Mouse (Mus musculus) gastrocnemius, postnatal 36 days (tissue): Measurements from ENCODE around the gene Tnp2. TPM values are rescaled to one million over a fixed set of nuclear protein-coding genes. Genes with fewer than 3 reads are reported as not detected.
A peak's percentile ranks its signal among the peaks of the same experiment; 100 is the strongest.

Experiments
- DNase-seq, 2 experiments: peaks; one replicate each; pipeline ENCODE4 v3.0.0; 2022
- intact Hi-C: fragments of 180-260 bp; cut with DNase I; formaldehyde crosslinking; loops from one replicate; pipeline ENCODE4 v1.15.1; 2025
- total RNA-seq, 2 experiments: library from RNA; stranded (reverse); gene quantifications; 2 replicates each; pipeline ENCODE4 v1.2.3; 2021

Tnp2 gene
- total RNA-seq, 2 experiments from 2014 or later: 0.52 TPM; not detected in 1

DNA sequence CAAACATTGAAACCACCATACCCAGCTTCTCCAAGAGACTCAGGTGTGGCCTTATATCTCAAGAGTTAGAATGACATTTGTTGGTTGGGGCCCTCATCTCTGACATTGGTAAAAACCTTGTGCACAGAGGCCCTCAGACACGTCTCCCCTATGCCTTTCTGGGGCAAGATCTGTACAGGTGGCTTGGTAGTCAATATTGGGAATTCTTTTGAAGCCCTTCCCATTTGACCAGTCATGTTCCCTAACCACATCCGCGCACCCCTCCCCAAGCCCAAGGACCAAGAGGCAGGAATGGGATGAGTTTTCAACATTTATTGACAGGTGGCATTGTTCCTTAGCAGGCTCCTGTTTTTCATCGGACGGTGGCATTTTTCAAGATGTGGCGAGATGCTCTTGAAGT, 7.6 kb upstream of the Tnp2 start, which contains the start of gene Prm2:
Prm2 (minus strand) TSS at position 101 of the 400 bp plus-strand sequence.
- no peak for DNase-seq
- intact Hi-C loops: no loop called here

DNA sequence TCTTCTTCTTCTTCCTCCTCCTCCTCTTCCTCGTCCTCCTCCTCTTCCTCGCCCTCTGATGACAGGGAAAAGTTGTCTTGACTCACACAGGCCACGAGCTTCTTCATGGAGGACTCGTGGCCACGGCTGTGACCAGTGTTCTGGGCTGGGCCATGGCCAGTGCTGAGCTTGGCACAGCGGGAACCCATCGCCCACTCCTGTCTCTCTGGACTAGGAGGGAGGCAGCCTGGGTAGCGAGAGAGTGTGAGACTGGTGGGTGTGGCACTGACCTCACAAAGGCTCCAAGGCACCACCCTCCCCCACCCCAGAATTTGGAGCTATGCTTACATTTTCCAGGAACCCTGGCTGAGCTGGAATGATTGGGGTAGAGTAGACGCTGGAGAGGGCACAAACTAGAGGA, 2.2 kb upstream of the Tnp2 start, which contains the start of gene Prm3:
Prm3 (minus strand) TSS at position 213 of the 400 bp plus-strand sequence.
- DNase-seq: no peak
- intact Hi-C loops: no loop called here

DNA sequence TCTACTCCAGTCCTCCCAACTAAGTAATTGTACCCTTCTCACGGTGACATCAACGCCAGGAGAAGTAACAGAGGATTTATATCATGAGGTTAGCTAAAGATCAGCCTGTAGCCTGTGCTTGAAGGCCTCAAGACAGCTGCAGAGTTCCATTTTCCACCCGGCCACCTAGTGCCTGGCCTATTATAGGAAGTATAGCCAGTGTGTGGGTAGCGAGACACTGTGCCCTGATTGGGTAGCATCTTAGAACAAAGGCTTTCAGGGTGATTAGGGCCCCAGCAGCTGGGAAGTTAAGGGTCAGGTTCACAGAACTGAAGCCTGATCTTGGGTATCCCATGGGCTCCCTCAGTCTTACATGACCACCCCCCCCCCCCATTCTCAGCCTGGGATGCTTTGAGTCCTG, 406 bp upstream of the Tnp2 start:
- DNase-seq: no peak
- intact Hi-C loops: loop anchor here (5.0 kb wide), 1 partner anchor 43 kb away; no protein-coding TSS in a partner anchor

DNA sequence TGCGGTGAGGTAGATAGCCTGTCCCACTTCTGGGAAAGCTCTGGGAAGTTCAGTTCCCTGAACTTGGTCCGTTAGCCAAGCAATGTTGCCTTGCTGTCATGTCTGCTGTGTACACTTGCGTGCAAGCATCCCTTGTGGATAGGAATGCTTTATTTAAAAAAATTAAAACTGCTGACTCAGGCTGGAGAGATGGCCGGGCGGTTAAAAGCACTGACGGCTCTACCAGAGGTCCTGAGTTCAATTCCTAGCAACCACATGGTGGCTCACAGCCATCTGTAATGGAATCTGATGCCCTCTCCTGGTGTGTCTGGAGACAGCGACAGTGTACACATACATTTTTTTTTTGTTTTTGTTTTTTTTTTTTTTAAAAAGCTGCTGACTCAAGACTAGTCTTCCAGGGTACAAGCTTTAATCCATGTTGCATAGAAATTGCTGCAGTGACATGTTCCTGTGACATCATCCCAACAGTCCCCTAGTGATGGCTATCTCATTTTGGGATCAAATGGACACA, 857 bp downstream of the Tnp2 start:
- DNase-seq: no peak

DNA sequence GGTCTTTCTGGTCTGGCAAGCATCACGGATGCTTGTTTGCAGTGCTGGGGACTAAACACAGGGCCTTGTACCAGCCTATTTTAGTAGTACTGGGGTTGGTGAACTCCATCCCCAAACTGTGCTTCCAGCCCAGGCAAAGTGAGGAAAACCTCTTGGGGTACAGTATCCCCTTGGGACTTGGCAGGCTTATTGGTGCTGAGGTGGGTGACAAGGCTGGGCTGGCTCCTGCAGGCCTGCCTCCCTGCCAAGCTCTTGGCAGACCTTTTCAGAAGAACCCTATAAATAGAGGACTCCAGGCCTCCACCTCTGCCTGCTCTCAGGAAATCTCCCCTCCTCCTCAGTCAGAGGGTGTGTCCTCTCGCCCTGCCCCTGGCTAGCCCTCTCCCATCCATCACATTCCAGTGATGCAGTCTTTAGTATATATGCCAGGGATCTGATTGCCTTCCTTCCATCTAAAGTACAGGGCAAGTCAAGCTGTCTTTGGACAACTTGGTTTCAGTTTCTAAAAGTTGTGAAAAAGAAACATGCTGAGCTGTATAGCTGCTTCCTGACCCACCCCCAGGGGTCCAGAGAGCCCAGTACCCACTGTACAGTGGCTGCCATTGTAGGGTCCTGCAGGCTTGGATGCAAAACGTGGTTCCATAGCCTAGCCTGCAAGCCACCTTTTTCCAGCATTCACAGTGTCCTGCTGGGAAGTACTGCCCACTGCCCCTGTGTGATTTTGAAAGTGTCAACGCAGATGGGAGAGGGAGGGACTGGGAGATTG, 1.5 kb downstream of the Tnp2 start:
- intact Hi-C loops: loop anchor here (2.0 to 5.0 kb wide), 2 partner anchors 45 to 60 kb away; no protein-coding TSS in a partner anchor
- no peak for DNase-seq

More for the DNA sequence above, 857 bp downstream of the Tnp2 start:
- intact Hi-C loops: loop anchor here (2.0 to 5.0 kb wide), 2 partner anchors 45 to 59 kb away; no protein-coding TSS in a partner anchor

DNA sequence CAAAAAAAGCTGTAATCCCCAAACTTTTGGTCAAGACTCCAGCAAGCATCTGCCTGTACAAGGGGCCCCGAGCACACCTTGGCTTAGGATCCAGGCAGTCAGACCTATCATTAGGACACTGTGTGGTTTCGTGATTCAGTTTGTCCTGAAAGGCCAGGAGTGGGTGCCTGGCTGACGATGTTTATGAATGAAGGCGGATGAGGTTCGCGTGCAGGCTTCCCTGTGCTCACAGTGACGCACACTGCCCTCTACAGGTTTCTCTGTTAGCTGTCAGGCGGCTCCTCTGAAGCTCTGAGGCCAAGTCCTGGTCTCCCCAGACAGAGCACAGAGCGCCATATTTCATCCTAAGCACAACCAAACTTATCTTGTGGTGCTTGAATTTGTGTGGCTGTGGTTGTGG, 2.2 kb downstream of the Tnp2 start:
- peak; percentile 67 to 72 for DNase-seq
- intact Hi-C loops: loop anchor here (2.0 to 5.0 kb wide), 2 partner anchors 46 to 61 kb away; no protein-coding TSS in a partner anchor

DNA sequence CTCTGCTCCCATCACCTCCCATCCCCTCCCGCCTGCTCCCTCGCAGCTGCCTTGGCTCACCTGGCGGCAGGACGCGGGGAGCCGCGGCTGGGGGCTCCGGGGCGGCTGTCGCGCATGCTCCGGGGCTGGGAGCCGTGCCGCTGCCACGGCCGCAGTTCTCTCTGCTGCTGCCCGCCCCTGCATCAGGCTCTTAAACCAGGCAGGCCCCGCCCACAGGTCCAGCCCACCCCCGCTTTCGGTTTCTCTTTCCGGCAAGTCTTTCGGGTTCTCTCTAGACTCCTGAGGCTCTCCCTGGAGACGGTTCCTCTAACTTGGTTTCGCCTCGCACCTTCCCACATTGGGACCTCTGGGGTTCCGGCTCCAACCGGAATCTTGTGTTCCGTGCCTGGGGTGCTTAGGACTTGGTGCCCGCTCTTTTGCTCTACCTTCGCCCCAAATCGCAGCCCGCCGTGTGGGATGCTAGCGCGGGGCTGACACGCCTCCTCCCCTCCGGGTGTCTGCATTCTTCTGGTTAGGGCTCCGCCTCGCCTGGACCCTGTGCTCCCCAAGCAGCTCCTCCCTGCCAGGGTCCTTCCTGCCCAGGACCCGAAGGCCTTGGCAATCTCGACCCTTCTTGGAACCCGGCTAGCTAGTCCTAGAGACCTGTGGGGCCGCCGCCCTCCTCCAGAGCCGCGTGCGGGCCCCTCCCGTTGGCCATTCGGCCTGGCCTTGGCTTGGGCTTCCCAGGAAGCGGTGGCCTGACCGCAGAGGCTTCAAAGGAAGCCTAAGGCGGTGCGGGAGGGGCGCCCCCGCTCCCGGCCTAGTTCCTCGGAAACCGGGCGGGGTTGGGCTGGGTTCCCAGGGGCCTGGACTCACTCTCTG, 2.9 kb downstream of the Tnp2 start, which contains the start of gene Socs1:
Socs1 (minus strand) TSS at position 166 of the 861 bp plus-strand sequence.
- intact Hi-C loops: loop anchor here (2.0 to 5.0 kb wide), 3 partner anchors 47 to 215 kb away; no protein-coding TSS in a partner anchor
- peak; percentile 82 to 86 for DNase-seq

DNA sequence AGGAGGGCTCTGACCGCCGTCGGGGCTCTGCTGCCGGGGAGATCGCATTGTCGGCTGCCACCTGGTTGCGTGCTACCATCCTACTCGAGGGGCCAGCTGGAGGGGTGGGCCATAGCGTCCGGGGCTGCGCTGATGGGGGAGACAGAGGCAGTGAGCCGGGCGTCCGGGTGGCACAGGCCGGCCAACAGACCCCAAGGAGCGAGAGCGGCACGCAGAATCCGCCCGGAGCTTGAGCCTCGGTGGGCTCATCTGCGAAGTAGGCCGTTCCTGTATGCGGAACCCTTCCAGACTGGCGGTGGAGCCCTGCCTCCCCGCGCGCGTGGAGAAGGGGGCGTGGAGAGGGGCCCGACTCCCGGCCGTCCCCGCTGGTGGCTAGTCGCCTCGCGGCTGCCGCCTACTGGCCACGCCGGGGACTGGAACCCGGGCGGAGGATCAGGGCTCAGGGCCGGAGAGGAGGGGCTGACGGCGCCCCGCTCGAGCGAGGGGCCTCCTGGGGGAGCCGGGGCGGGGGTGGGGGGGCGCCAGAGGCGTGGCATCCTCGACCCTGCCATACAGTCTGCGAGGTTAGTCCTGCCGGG, 3.6 kb downstream of the Tnp2 start:
- intact Hi-C loops: loop anchor here (2.0 to 5.0 kb wide), 4 partner anchors 47 to 214 kb away; no protein-coding TSS in a partner anchor
- DNase-seq: peak; percentile 86 to 92

DNA sequence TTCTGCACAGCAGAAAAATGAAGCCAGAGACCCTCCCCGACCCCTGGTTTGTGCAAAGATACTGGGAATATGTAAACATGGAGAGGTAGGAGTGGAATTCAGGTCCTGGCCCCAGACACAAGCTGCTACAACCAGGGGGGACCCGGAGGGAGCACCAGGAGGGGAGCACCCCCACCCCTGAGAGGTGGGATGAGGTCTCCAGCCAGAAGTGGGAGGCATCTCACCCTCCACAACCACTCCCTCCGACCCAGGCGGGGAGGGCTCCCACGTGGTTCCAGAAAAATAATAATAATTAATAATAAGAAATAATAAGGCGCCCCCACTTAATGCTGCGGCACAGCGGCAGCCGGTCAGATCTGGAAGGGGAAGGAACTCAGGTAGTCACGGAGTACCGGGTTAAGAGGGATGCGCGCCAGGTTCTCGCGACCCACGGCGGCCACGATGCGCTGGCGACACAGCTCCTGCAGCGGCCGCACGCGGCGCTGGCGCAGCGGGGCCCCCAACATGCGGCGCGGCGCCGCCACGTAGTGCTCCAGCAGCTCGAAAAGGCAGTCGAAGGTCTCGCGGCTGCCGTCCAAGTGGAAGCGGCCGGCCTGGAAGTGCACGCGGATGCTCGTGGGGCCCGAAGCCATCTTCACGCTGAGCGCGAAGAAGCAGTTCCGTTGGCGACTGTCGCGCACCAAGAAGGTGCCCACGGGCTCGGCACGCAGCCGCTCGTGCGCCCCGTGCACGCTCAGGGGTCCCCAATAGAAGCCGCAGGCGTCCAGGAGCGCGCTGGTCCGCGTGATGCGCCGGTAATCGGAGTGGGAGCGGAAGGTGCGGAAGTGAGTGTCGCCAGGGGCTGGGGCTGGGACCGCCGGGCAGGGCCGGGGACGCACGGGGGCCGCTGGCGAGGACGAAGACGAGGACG, 4.3 kb downstream of the Tnp2 start:
- DNase-seq: no peak
- intact Hi-C loops: loop anchor here (2.0 to 5.0 kb wide), 3 partner anchors 117 to 213 kb away; no protein-coding TSS in a partner anchor

DNA sequence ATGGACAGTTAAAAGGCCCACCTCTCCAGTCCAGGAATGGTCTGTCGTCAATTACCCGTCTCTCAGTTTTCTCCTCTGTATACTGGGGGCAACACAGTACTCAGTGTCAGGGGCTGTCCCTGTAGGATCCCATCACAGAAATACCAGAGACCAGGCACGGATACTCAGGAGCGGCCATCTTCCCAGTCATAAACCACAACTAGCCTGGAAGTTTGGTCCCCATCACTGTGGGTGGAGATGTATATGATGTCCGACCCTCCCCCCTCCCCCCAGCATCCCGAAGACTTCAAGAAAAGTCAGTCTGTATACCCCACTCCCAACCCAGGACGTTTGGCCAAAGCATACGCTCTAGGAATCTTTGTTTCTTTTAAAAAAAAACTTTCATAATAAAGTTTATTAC, 5.0 kb downstream of the Tnp2 start:
- no peak for DNase-seq
- intact Hi-C loops: loop anchor here (5.0 kb wide), 2 partner anchors 116 to 141 kb away; no protein-coding TSS in a partner anchor

DNA sequence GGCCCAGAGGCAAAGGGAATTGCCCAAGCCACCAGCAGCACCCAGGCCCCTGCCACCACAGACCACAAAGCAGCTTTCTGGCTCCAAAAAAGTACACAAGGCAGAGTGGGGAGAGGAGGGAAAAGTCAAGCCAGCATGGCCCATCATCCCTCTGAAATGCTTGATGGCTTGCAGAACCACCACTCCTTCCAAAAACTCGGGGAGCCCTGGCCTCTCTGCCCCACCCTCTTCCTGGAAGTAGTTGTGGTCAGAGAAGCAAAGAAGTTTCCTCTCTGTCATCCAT, 5.4 kb downstream of the Tnp2 start:
- intact Hi-C loops: loop anchor here (5.0 kb wide), 2 partner anchors 116 to 141 kb away; no protein-coding TSS in a partner anchor
- DNase-seq: no peak

DNA sequence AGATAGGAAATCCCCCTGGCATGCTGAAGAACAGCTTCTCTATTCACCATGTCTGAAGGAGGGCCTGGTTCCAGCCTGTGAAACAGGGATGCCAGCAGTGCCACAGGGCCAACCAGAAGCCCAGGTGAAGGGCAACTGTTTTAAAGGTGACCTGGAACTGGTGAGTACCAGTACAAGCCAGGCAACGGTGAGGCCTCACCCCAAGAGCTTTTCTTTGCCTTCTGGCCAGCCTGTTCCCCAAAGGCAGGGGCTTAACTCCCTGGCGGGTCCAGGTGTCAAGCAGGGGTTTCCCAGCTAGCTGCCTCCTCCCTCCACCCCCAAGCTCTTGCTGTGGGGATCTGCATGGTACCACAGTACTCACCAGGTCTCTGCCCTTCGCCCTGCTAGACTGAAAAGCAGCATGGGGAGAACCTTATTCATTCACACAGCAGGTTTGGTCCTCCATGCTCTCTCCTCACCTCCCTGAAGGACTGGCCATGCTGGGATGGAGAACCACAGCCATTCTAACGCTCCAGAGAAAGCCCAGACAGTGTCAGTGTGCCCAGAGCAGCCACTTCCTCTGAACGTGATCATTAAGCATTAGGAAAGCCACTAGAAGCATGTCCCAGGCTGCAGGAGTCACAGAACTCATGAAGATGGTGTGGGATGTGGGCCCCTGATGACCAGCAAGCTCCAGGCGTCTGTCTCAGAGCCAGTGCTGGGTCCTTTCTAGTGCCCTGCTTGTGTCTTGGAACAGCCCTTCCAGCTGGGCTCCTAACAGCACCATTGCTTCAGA, 5.9 kb downstream of the Tnp2 start:
- DNase-seq: no peak
- intact Hi-C loops: loop anchor here (5.0 kb wide), 2 partner anchors 115 to 140 kb away; no protein-coding TSS in a partner anchor

DNA sequence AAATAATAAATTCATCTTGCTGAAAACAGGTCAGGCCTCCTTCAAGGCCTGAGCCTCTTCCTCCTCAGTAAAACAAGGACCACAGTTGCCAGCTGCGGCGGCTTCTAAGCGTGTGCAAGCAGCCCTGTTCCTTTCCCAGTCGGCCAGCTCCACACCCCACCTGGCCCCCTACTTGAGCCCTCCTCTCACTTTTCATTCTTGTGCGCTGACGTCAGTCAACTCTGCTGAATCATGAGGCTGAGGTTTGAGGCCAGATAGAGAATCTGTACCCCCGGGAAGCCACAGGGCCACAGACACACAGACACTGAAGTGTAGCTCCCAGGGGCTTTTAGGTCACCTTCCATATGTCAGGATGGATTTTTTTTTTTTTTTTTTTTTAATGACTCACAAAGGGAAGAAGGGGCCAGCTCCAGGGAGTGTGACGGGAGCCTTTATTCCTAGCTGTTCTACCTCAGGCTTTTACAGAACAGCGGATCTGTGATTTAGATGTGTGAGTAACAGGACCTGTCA, 6.5 kb downstream of the Tnp2 start:
- no peak for DNase-seq
- intact Hi-C loops: loop anchor here (5.0 kb wide), 2 partner anchors 115 to 140 kb away; no protein-coding TSS in a partner anchor

DNA sequence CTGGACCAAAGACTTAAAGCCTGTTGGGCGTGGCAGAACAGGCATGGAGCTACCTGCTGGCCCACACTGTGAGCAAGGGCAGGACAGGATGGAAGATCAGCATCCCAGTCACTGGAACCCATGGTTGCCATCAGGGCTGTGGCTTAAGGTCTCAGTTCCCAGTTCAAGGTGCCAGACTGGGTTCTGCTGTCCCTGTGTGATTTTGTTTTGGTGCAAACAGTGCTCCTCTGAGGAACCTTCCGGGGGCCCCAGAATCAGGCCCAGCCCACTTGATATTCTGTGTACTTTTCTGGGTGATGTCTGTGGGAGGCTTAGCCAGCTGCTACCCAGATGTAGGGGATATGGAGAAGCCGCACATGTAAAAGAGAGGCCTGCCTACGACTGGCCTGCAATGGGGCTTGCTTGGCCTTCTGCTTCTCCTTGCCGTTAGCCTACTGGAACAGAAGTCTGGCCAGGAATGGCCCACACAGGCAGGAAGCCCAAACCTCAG, 7.8 kb downstream of the Tnp2 start:
- DNase-seq: no peak
- intact Hi-C loops: loop anchor here (5.0 kb wide), 2 partner anchors 113 to 138 kb away; no protein-coding TSS in a partner anchor

DNA sequence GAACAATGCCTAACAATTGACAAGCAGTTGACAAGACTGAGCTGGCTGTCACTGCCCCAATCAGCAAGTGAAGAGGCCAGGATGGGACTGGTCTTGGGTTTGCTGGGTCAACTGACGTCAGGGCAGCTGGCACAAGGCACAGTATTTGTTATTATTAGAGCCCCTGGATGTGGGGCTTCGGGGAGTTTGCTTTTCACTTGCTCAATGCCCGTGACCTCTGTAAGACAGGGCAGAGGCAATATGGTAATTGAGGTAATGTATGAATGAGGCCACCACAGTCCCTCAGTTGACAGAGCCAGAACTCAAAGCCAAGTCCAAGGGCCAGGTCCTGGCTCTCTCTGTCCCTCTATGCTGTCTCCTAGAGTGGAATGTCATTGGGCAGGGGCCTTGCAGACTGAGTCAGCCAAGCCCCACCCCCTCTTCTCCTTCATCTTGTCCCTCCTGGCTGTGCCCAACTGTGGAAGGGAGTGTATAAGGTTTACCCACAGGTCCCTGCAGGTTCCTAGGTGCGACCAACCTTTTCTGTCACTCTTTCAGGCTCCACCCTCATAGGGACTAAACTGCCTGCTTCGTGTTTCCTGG, 10.8 kb downstream of the Tnp2 start:
- intact Hi-C loops: no loop called here
- no peak for DNase-seq

DNA sequence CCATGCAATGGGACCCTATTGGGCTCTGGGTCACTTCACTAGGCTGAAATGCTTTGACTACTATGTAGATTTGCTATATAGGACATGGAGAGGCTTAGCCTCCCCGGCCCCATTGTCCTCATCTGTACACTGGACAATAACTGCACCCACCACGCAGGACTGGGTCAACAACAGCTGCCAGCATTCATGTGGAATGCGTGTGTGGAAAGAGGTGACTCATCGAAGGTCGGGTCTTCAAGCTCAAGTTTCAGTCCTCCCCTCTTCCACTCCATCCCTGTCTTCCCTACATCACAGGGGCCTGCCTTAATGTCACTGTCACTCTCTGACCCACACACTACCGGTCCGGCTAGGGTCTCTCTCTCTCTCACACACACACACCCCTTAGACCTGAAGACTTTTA, 12.1 kb downstream of the Tnp2 start:
- DNase-seq: no peak
- intact Hi-C loops: no loop called here

DNA sequence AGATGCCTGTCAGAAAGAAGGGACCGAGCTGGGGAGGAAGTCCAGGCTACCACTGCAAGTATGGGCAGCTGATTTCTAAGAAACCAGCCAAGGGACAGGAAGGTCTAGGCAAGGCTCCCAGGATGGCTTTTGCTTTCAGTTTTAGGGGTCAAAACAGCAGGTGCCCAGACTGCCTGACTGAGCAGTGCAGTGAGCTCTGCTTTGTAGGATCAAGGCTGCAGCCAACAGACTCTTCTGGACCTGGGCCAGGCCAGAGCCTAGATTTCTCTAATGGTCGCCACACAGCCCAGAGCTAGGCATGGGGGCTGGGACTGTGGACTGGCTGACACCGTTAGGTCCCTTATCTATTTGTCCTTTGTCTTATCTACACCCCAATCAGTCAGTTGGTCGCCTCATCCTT, 13.7 kb downstream of the Tnp2 start:
- no peak for DNase-seq
- intact Hi-C loops: no loop called here
